Mouse (Mus musculus) ovary, postnatal 10 days (tissue): Measurements from ENCODE around the gene Rac2.

Experiments used
- DNase-seq: peaks from one replicate; pipeline ENCODE4 v3.0.0; 2022; ENCODE audit warnings: low spot score

Gene Rac2

GRCm38 (mm10) chr15:78547415-78548335 is 24.9 kb downstream of the Rac2 start:
- DNase-seq, result no peak

- no peak for DNase-seq
Measured at GRCm38 (mm10) chr15:78546060-78546459, 26.5 kb downstream of the Rac2 start.

GRCm38 (mm10) chr15:78544561-78545001 is 28.0 kb downstream of the Rac2 start, which contains the start of gene Sstr3:
Sstr3 (minus strand) TSS chr15:78544685.
- DNase-seq, result no peak

GRCm38 (mm10) chr15:78544041-78544440 is 28.5 kb downstream of the Rac2 start:
- no peak for DNase-seq

- no peak for DNase-seq
Measured at GRCm38 (mm10) chr15:78542767-78543303, 29.7 kb downstream of the Rac2 start.

GRCm38 (mm10) chr15:78542098-78542766 is 30.4 kb downstream of the Rac2 start:
- no peak for DNase-seq

- no peak for DNase-seq
Measured at GRCm38 (mm10) chr15:78541606-78542005, 31.0 kb downstream of the Rac2 start.

- DNase-seq, result no peak
Measured at GRCm38 (mm10) chr15:78541036-78541435, 31.5 kb downstream of the Rac2 start.

- DNase-seq, result no peak
Measured at GRCm38 (mm10) chr15:78535723-78536421, 36.7 kb downstream of the Rac2 start.

- DNase-seq, result no peak
Measured at GRCm38 (mm10) chr15:78533346-78533835, 39.2 kb downstream of the Rac2 start.

- no peak for DNase-seq
Measured at GRCm38 (mm10) chr15:78532566-78533345, 39.8 kb downstream of the Rac2 start.

- DNase-seq, result peak; percentile 96
Measured at GRCm38 (mm10) chr15:78531901-78532469, 40.6 kb downstream of the Rac2 start.

- DNase-seq, result no peak
Measured at GRCm38 (mm10) chr15:78531451-78531720, 41.2 kb downstream of the Rac2 start.

GRCm38 (mm10) chr15:78530671-78531450 is 41.7 kb downstream of the Rac2 start, which contains the start of gene C1qtnf6:
C1qtnf6 (minus strand) TSS chr15:78531416.
- DNase-seq, result no peak

GRCm38 (mm10) chr15:78530141-78530540 is 42.4 kb downstream of the Rac2 start:
- no peak for DNase-seq

GRCm38 (mm10) chr15:78529428-78529990 is 43.1 kb downstream of the Rac2 start:
- DNase-seq, result peak; percentile 56

- no peak for DNase-seq
Measured at GRCm38 (mm10) chr15:78528726-78529411, 43.7 kb downstream of the Rac2 start.

- DNase-seq, result no peak
Measured at GRCm38 (mm10) chr15:78527973-78528372, 44.6 kb downstream of the Rac2 start.

- no peak for DNase-seq
Measured at GRCm38 (mm10) chr15:78524163-78524562, 48.4 kb downstream of the Rac2 start.
